Mouse (Mus musculus) midbrain, postnatal 0 days (tissue): ENCODE results near the gene Dennd1a. TPM values are rescaled to one million over a fixed set of nuclear protein-coding genes. Genes with fewer than 3 reads are reported as not detected.
A peak's percentile ranks its signal among the peaks of the same experiment; 100 is the strongest.

Source experiments
- ATAC-seq: fragments of 200-750 bp; cut with Nextera tagmentation; 2 replicates; pipeline ENCODE4 v1.8.0; 2017; ENCODE audit warnings: moderate number of reproducible peaks, mild to moderate bottlenecking, moderate TSS enrichment, moderate library complexity; ENCODE audit not compliant: low FRiP score
- DNase-seq: peaks from one replicate; pipeline ENCODE4 v3.0.0-alpha.2; 2015; ENCODE audit warnings: low spot score
- H3K27ac ChIP-seq: fragments of 300-500 bp; sonication (generic); 2 replicates; pipeline ENCODE4 v1.5.1; 2014; ENCODE audit warnings: low read depth, mild to moderate bottlenecking, low read length, mixed read lengths
- H3K27me3 ChIP-seq: fragments of 300-500 bp; sonication (generic); 2 replicates; pipeline ENCODE4 v1.6.1; 2014; ENCODE audit warnings: low read length, control low read depth, mixed read lengths; ENCODE audit not compliant: insufficient read depth
- H3K36me3 ChIP-seq: fragments of 300-500 bp; sonication (generic); 2 replicates; pipeline ENCODE4 v1.6.1; 2014; ENCODE audit warnings: low read length, control low read depth, mixed read lengths; ENCODE audit not compliant: insufficient read depth
- H3K4me1 ChIP-seq: fragments of 300-500 bp; sonication (generic); 2 replicates; pipeline ENCODE4 v1.6.1; 2014; ENCODE audit warnings: mild to moderate bottlenecking, control low read depth, antibody characterized with exemption, low read length, mixed read lengths; ENCODE audit not compliant: insufficient read depth
- H3K4me2 ChIP-seq: fragments of 300-500 bp; sonication (generic); 2 replicates; pipeline ENCODE4 v1.6.1; 2014; ENCODE audit warnings: low read depth, mild to moderate bottlenecking, low read length, mixed read lengths; ENCODE audit not compliant: poor library complexity, severe bottlenecking
- H3K4me3 ChIP-seq: fragments of 300-500 bp; sonication (generic); 2 replicates; pipeline ENCODE4 v1.5.1; 2014; ENCODE audit warnings: low read depth, mild to moderate bottlenecking, low read length, moderate library complexity
- H3K9ac ChIP-seq: fragments of 300-500 bp; sonication (generic); replicated peaks from 2 replicates; pipeline ENCODE4 v1.6.1; 2014; ENCODE audit warnings: mild to moderate bottlenecking, low read length, moderate library complexity, mixed read lengths; ENCODE audit not compliant: poor library complexity, severe bottlenecking
- H3K9me3 ChIP-seq: fragments of 300-500 bp; sonication (generic); 2 replicates; pipeline ENCODE4 v1.6.1; 2016; ENCODE audit warnings: low read length, control low read depth
- CTCF ChIP-seq: IDR thresholded peaks from 2 replicates; pipeline ENCODE4 v1.5.1; 2016; ENCODE audit warnings: antibody characterized with exemption, mild to moderate bottlenecking
- WGBS: fragments of 180-500 bp; shearing (Covaris S2); extraction: QIAGEN DNeasy Blood & Tissue Kit; methylation state at CpG from one replicate; pipeline ENCODE4 v1.1.7; 2014; 5-methylcytosine and 5-hydroxymethylcytosine counted together
- polyA plus RNA-seq: library from polyadenylated mRNA; unstranded; fragments of >200 nt; fragmentation: Nextera tagmentation; extraction: Ambion mirVana; gene quantifications from 2 replicates; pipeline ENCODE4 v1.2.1, GENCODE M21; 2015
- total RNA-seq: library from RNA; depleted of rRNA; stranded (reverse); fragments of >200 nt; gene quantifications from 2 replicates; pipeline ENCODE4 v1.2.3, GENCODE M21; 2014

The Dennd1a gene
- total and polyA plus RNA-seq, 2 experiments from 2014 or later = 15.9 to 51.1 TPM

- no peaks in the 10 kb centered on the region for H3K27me3 ChIP-seq
- H3K9me3 ChIP-seq = no peaks in the 10 kb centered on the region
- H3K36me3 ChIP-seq = no peaks in the 10 kb centered on the region
- H3K4me3 ChIP-seq = no peak overlapping the region
- H3K9ac ChIP-seq = no peak overlapping the region
- DNase-seq (no peak), ATAC-seq (no peak)
- TF ChIP-seq CTCF = no peak
- WGBS = 54% methylated on average over 5 of the region's 5 CpGs
- H3K4me2 ChIP-seq = no peak overlapping the region
- no peak overlapping the region for H3K27ac ChIP-seq
- no peaks in the 10 kb centered on the region; the same call in 1 of the 2 replicates for H3K4me1 ChIP-seq
These were observed 465.1 kb downstream of the Dennd1a start for GRCm38 (mm10) chr2:37822122-37822521.

DNA sequence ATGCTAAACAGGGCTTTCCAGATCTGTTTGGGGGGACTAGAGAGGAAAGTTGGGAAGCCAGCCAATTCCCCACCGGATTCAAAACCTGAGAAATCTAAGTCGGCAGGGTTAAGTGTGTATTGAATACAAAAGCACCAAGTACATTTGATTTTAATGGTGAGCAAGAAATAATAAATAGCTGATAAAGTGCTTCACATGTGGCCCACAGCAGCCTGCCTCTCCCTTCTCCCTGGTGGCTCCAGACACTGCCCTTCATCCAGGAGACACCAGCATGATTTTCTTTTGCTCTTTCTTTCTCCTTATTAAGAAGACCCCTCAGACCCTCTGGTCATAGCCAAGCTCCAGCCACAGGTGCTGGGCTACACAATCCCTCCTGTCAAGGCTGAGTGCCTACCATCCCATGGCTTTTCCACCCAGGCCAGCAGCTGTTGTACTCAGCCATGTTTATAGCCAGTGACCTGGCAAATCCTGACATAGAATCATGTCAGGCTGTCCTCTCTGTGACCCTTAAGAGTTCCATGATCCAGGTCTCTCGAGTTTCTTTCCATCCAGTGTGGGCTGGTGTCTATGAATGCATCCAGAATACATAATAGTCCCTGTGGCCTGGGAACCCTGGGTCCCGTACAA, 467.6 kb downstream of the Dennd1a start:
- no peak overlapping the region for H3K4me3 ChIP-seq
- WGBS = 42% methylated on average over 4 of the region's 4 CpGs
- ATAC-seq (no peak), DNase-seq (no peak)
- H3K4me2 ChIP-seq = no peak overlapping the region
- no peak for TF ChIP-seq CTCF
- peaks cover 2% of the 10 kb centered on the region; the same call in 1 of the 2 replicates for H3K36me3 ChIP-seq
- H3K9me3 ChIP-seq = no peaks in the 10 kb centered on the region
- no peak overlapping the region for H3K9ac ChIP-seq
- no peaks in the 10 kb centered on the region; the same call in 1 of the 2 replicates for H3K4me1 ChIP-seq
- no peak overlapping the region for H3K27ac ChIP-seq
- no peaks in the 10 kb centered on the region for H3K27me3 ChIP-seq

GRCm38 (mm10) chr2:37818761-37819525, 468.2 kb downstream of the Dennd1a start:
- no peaks in the 10 kb centered on the region for H3K27me3 ChIP-seq
- no peaks in the 10 kb centered on the region for H3K9me3 ChIP-seq
- ATAC-seq (no peak), DNase-seq (peak; percentile 51)
- WGBS = 11% methylated on average over 5 of the region's 5 CpGs
- no peak overlapping the region for H3K27ac ChIP-seq
- H3K4me3 ChIP-seq = no peak overlapping the region
- peaks cover 5% of the 10 kb centered on the region; the same call in 1 of the 2 replicates for H3K36me3 ChIP-seq
- H3K4me1 ChIP-seq = no peaks in the 10 kb centered on the region; the same call in 1 of the 2 replicates
- no peak overlapping the region for H3K9ac ChIP-seq
- no peak for TF ChIP-seq CTCF
- H3K4me2 ChIP-seq = no peak overlapping the region

DNA sequence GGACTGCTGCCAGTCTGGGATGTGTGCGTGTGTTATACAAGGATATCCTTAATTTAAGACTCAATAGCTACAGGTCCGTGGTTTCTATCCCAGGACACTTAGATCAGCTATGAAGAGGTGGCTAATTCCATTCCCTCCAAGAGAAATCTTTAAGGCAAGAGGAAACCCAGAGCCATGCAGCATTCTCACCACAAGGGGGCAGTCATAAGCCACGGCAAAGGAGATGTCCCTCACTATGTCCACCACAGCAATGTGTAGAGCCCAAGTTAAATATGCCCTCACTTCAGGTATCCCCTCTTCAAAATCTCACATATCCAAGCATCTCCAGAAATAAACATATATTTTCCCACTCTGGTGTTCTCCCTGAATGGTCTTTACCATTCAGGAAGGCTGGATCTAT, 471.5 kb downstream of the Dennd1a start:
- Histone ChIP-seq H3K27ac (no peak overlapping the region), H3K27me3 (no peaks in the 10 kb centered on the region), H3K9me3 (no peaks in the 10 kb centered on the region), H3K4me3 (no peak overlapping the region), H3K4me2 (no peak overlapping the region), H3K9ac (no peak overlapping the region), H3K36me3 (peaks cover 13% of the 10 kb centered on the region), H3K4me1 (no peaks in the 10 kb centered on the region; the same call in 1 of the 2 replicates)
- TF ChIP-seq CTCF = peak; percentile 99
- peak; percentile 56; the same call in 1 of the 2 replicates for ATAC-seq
- WGBS = 16% methylated on average over 3 of the region's 3 CpGs
- peak; percentile 83 for DNase-seq

DNA sequence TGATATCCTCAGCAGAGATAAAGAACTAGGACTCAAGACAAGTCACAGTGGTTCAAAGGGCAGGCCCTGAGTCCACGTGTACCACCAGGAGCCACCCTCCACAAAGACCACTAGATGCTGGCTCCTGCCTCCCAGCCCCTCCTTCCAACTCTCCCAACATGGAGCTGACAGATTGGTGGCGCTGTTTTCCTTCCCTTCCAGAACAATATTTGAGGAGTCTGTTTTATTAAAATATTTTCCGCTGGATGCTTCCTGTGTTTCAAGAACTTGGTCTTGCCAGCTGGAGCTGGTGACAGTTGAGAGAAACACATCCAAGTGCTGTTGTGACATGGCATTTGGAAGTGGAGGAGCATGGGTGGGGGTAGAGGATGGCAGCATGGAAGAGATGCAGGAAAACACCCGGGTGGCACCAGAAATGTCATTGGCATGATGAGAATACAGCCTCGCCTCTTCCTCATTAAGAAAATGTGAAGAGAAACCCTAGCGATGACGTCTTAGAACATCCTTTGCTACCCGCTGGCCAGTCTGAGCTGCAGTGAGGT, 472.3 kb downstream of the Dennd1a start:
- TF ChIP-seq CTCF = peak; percentile 50
- ATAC-seq (no peak), DNase-seq (no peak)
- WGBS = 78% methylated on average over 8 of the region's 8 CpGs
- Histone ChIP-seq H3K36me3 (peaks cover 13% of the 10 kb centered on the region), H3K4me3 (no peak overlapping the region), H3K9me3 (no peaks in the 10 kb centered on the region), H3K9ac (no peak overlapping the region), H3K27ac (no peak overlapping the region), H3K4me1 (no peaks in the 10 kb centered on the region; the same call in 1 of the 2 replicates), H3K4me2 (no peak overlapping the region), H3K27me3 (no peaks in the 10 kb centered on the region)

GRCm38 (mm10) chr2:37812401-37812800, 474.8 kb downstream of the Dennd1a start:
- no peaks in the 10 kb centered on the region for H3K4me1 ChIP-seq
- ATAC-seq = no peak
- no peaks in the 10 kb centered on the region for H3K9me3 ChIP-seq
- H3K4me2 ChIP-seq = no peak overlapping the region
- no peak overlapping the region for H3K27ac ChIP-seq
- no peak for TF ChIP-seq CTCF
- DNase-seq = no peak
- peaks cover 13% of the 10 kb centered on the region for H3K36me3 ChIP-seq
- H3K4me3 ChIP-seq = no peak overlapping the region
- H3K9ac ChIP-seq = no peak overlapping the region
- H3K27me3 ChIP-seq = no peaks in the 10 kb centered on the region
- WGBS = 95% methylated on average over 5 of the region's 5 CpGs
